Mouse (Mus musculus) MEL (cell line): ENCODE measurements around the gene Efhd2.

Experiments used
- EP300 ChIP-seq, 2 experiments: IDR thresholded peaks; 2 replicates each; pipeline ENCODE4 v1.6.1; 2011; ENCODE audit warnings: improper control_type of control experiment in 2 of 2, low read length in 2 of 2, low read depth in 1 of 2, mild to moderate bottlenecking in 1 of 2
- KAT2A ChIP-seq: conservative IDR thresholded peaks from 2 replicates; pipeline ENCODE4 v1.6.1; 2012; ENCODE audit warnings: low read depth, low read length, improper control_type of control experiment, inconsistent platforms
- NELFE ChIP-seq: IDR thresholded peaks from 2 replicates; pipeline ENCODE4 v1.6.1; 2011; ENCODE audit warnings: low read depth, low read length, improper control_type of control experiment
- POLR2AphosphoS5 ChIP-seq: IDR thresholded peaks from 2 replicates; pipeline ENCODE4 v1.6.1; 2012; ENCODE audit warnings: low read depth, borderline replicate concordance, mild to moderate bottlenecking, inconsistent platforms, low read length, moderate library complexity, mixed read lengths
- SIN3A ChIP-seq: IDR thresholded peaks from 2 replicates; pipeline ENCODE4 v1.6.1; 2012; ENCODE audit warnings: low read length, improper control_type of control experiment, inconsistent platforms

DNA sequence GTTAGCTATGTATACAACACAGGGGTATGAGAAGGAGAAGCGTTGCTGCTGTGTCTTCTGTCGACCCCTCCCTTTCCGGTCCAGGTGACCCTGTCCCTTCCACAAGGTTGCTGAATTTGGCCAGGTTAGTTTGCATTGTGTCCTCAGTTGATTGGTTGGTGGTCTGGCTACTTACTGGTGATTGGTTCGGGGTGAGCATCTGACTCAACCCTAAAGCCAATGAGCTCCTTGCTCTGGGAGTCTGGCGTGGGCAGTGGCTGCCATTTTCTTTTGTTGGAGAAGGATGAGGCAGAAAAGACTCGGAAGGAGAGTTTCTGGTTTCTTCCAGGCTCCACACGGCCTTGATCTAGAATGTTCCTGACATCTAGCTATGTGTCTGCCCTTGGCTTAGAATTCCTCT is 55.4 kb downstream of the Efhd2 start:
- no peak for TF ChIP-seq KAT2A
- no peak for TF ChIP-seq SIN3A
- no peak for TF ChIP-seq NELFE
- TF ChIP-seq EP300 (IDR thresholded peaks at IDR 0.05; ENCODE audit: low read depth in 1 of 2, low read length in 2 of 2), result no peak
- TF ChIP-seq POLR2AphosphoS5, result no peak
